Mouse (Mus musculus) layer of hippocampus, postnatal 14 days (tissue): Measurements from ENCODE around the gene Ncln. TPM values are rescaled to one million over a fixed set of nuclear protein-coding genes. Genes with fewer than 3 reads are reported as not detected.

Experiments
- DNase-seq, 2 experiments: peaks; one replicate each; pipeline ENCODE4 v3.0.0; 2021 to 2022; ENCODE audit warnings: low spot score in 2 of 2, mixed read lengths in 1 of 2
- long read RNA-seq, 2 experiments: library from polyadenylated mRNA; stranded (forward); transcript quantifications; one replicate each; pipeline ENCODE4 v2.0.0; 2021
- total RNA-seq, 2 experiments: library from RNA; stranded (reverse); gene quantifications; 2 replicates each; pipeline ENCODE4 v1.2.3; 2021

The Ncln gene
- total RNA-seq, result 10 to 100 TPM; 79.7 to 95.2 TPM
- long read RNA-seq, experiment 1, transcript Ncln-202 (14 exons, 2,841 nt), result minor isoform, 25 of 90 reads
- long read RNA-seq, experiment 1, transcript Ncln-201 (14 exons, 3,118 nt), result major isoform, 48 of 90 reads
- long read RNA-seq, experiment 1, partial matches to known transcripts, result 5 of 90 reads
- long read RNA-seq, experiment 1, other reads (novel, unspliced or antisense), result 11 of 90 reads
- long read RNA-seq, experiment 2, transcript Ncln-202 (14 exons, 2,841 nt), result minor isoform, 19 of 85 reads
- long read RNA-seq, experiment 2, transcript Ncln-201 (14 exons, 3,118 nt), result major isoform, 40 of 85 reads
- long read RNA-seq, experiment 2, partial matches to known transcripts, result 6 of 85 reads
- long read RNA-seq, experiment 2, other reads (novel, unspliced or antisense), result 20 of 85 reads

- DNase-seq, result peak; percentile 97 to 99
Observed at GRCm38 (mm10) chr10:81496264-81496901, at the start of gene Ncln. Gene Ncln (minus strand): TSS chr10:81496392.

- peak; percentile 99 to 100 for DNase-seq
Observed at GRCm38 (mm10) chr10:81545161-81545747, 49.1 kb upstream of the Ncln start, which contains the start of gene Gna11. Gene Gna11 (minus strand): TSS chr10:81545190.

GRCm38 (mm10) chr10:81544296-81545160 is 48.3 kb upstream of the Ncln start:
- no peak for DNase-seq

GRCm38 (mm10) chr10:81543633-81544032 is 47.4 kb upstream of the Ncln start:
- no peak for DNase-seq

- DNase-seq, result no peak
Observed at GRCm38 (mm10) chr10:81542727-81543460, 46.7 kb upstream of the Ncln start.

- no peak for DNase-seq
Observed at GRCm38 (mm10) chr10:81541803-81542202, 45.6 kb upstream of the Ncln start.

GRCm38 (mm10) chr10:81541363-81541762 is 45.2 kb upstream of the Ncln start:
- no peak for DNase-seq

GRCm38 (mm10) chr10:81538321-81539048 is 42.3 kb upstream of the Ncln start:
- no peak for DNase-seq

- no peak for DNase-seq
Observed at GRCm38 (mm10) chr10:81537429-81537828, 41.2 kb upstream of the Ncln start.

- DNase-seq, result no peak
Observed at GRCm38 (mm10) chr10:81536734-81537133, 40.5 kb upstream of the Ncln start.

GRCm38 (mm10) chr10:81534826-81535225 is 38.6 kb upstream of the Ncln start:
- DNase-seq, result no peak

GRCm38 (mm10) chr10:81526779-81527178 is 30.6 kb upstream of the Ncln start:
- DNase-seq, result peak; percentile 60 to 63

- no peak for DNase-seq
Observed at GRCm38 (mm10) chr10:81525017-81525694, 29.0 kb upstream of the Ncln start.

- DNase-seq, result no peak
Observed at GRCm38 (mm10) chr10:81524051-81524605, 27.9 kb upstream of the Ncln start, which contains the start of gene Gna15. Gene Gna15 (minus strand): TSS chr10:81524225.

GRCm38 (mm10) chr10:81523570-81523969 is 27.4 kb upstream of the Ncln start:
- DNase-seq, result no peak

- DNase-seq, result no peak
Observed at GRCm38 (mm10) chr10:81523142-81523541, 26.9 kb upstream of the Ncln start.

- no peak for DNase-seq
Observed at GRCm38 (mm10) chr10:81519978-81520365, 23.8 kb upstream of the Ncln start.

- no peak for DNase-seq
Observed at GRCm38 (mm10) chr10:81519227-81519977, 23.2 kb upstream of the Ncln start.
